Mouse (Mus musculus): ENCODE data around the gene Gm7271. TPM values are rescaled to one million over a fixed set of nuclear protein-coding genes. Genes with fewer than 3 reads are reported as not detected.

Gene Gm7271
- polyA plus RNA-seq, 1 experiment, result not detected

GRCm38 (mm10) chr5:76525829-76526228 lies 42.0 kb downstream of the Gm7271 start:
- no peak for TF ChIP-seq GATA1 (IDR thresholded peaks at IDR 0.05; ENCODE audit: borderline replicate concordance, low read length)
- TF ChIP-seq FLI1 (IDR thresholded peaks at IDR 0.05; ENCODE audit: low read length), result no peak
- peaks cover 52% of the 10 kb centered on the region for H3K4me1 ChIP-seq
- no peak overlapping the region for H3K4me3 ChIP-seq (replicated peaks)
- no peaks in the 10 kb centered on the region for H3K27me3 ChIP-seq (replicated peaks)
- H3K9me3 ChIP-seq, result no peaks in the 10 kb centered on the region
- no peaks in the 10 kb centered on the region for H3K36me3 ChIP-seq (replicated peaks; ENCODE audit: low read length)

DNA sequence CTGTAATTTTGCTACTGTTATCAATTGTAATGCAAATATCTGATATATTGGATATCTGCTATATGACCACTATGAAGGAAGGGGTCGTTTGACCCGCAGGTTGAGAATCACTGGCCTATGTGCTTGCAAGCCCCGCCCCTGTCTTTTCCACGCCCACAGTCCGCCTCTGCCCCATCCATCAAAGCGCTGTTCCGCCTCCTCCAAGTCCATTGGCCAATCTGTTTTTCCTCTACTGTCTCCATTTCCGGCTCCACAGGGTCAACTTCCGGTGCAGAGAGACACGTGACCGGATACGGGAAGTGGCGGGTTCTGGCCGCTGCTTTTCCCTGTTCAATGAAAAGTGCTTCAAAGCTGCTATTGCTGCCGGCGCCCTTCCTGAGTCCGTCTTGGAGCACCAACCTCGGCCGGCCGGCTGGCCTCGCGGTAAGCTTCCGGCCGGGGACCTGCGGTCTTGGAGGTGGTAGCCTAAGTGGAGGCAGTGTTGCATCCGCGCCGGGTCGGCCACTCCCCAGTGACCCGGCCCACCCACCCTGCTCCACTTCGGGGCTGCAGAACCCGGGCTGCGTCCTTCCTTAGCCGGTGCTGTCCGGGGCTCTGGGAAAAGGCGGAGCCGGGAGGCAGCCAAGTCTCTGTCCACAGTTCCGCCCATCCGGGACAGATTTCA lies 45.3 kb downstream of the Gm7271 start, which contains the start of gene Exoc1:
Exoc1 (plus strand) TSS at position 272 of the 664 bp plus-strand sequence.
- Histone ChIP-seq H3K4me1 (peaks cover 66% of the 10 kb centered on the region), H3K27me3 (replicated peaks) (no peaks in the 10 kb centered on the region), H3K4me3 (replicated peaks) (peak within 1 kb of the TSS; percentile 95), H3K9me3 (no peaks in the 10 kb centered on the region), H3K36me3 (replicated peaks; ENCODE audit: low read length) (peaks cover 19% of the 10 kb centered on the region)
- no peak for TF ChIP-seq GATA1 (IDR thresholded peaks at IDR 0.05; ENCODE audit: borderline replicate concordance, low read length)
- peak; percentile 100 for TF ChIP-seq FLI1 (IDR thresholded peaks at IDR 0.05; ENCODE audit: low read length)

- Histone ChIP-seq H3K27me3 (replicated peaks) (no peaks in the 10 kb centered on the region), H3K4me3 (replicated peaks) (peak overlapping the region; percentile 95), H3K4me1 (peaks cover 60% of the 10 kb centered on the region), H3K36me3 (replicated peaks; ENCODE audit: low read length) (peaks cover 24% of the 10 kb centered on the region), H3K9me3 (no peaks in the 10 kb centered on the region)
- TF ChIP-seq FLI1 (IDR thresholded peaks at IDR 0.05; ENCODE audit: low read length) (no peak), GATA1 (IDR thresholded peaks at IDR 0.05; ENCODE audit: borderline replicate concordance, low read length) (no peak)
Observed at GRCm38 (mm10) chr5:76529704-76530066, 45.8 kb downstream of the Gm7271 start.

- H3K4me3 ChIP-seq (replicated peaks), result no peak overlapping the region
- TF ChIP-seq GATA1 (IDR thresholded peaks at IDR 0.05; ENCODE audit: borderline replicate concordance, low read length) (no peak), FLI1 (IDR thresholded peaks at IDR 0.05; ENCODE audit: low read length) (no peak)
- H3K9me3 ChIP-seq, result no peaks in the 10 kb centered on the region
- H3K36me3 ChIP-seq (replicated peaks; ENCODE audit: low read length), result peaks cover 58% of the 10 kb centered on the region
- no peaks in the 10 kb centered on the region for H3K27me3 ChIP-seq (replicated peaks)
- peaks cover 50% of the 10 kb centered on the region for H3K4me1 ChIP-seq
Observed at GRCm38 (mm10) chr5:76533186-76533585, 49.3 kb downstream of the Gm7271 start.

DNA sequence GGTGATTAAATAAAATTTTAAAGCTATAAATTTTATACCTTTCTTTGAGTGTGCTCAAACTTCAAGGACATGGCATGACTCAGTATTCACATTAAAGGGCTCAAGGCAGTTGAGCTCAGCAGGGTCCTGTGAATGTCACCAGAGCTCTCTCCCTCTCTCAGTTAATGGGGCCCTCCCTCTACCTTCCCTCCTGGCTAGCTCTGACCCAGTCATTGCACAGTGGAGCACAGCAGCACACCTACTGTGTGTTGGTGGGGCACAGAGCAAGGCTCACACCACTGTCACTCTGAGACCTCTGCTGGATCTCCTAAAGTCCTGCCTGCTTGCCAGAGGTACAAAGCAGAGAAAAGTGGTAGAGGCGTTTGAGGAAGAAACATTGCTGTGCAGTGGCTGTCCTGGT lies 52.4 kb downstream of the Gm7271 start:
- Histone ChIP-seq H3K36me3 (replicated peaks; ENCODE audit: low read length) (peaks cover 87% of the 10 kb centered on the region), H3K4me1 (peaks cover 28% of the 10 kb centered on the region), H3K9me3 (no peaks in the 10 kb centered on the region), H3K4me3 (replicated peaks) (no peak overlapping the region), H3K27me3 (replicated peaks) (no peaks in the 10 kb centered on the region)
- TF ChIP-seq FLI1 (IDR thresholded peaks at IDR 0.05; ENCODE audit: low read length) (no peak), GATA1 (IDR thresholded peaks at IDR 0.05; ENCODE audit: borderline replicate concordance, low read length) (no peak)

GRCm38 (mm10) chr5:76537578-76537977 lies 53.7 kb downstream of the Gm7271 start:
- Histone ChIP-seq H3K4me3 (replicated peaks) (no peak overlapping the region), H3K36me3 (replicated peaks; ENCODE audit: low read length) (peaks cover 93% of the 10 kb centered on the region), H3K27me3 (replicated peaks) (no peaks in the 10 kb centered on the region), H3K4me1 (peaks cover 18% of the 10 kb centered on the region), H3K9me3 (no peaks in the 10 kb centered on the region)
- TF ChIP-seq GATA1 (IDR thresholded peaks at IDR 0.05; ENCODE audit: borderline replicate concordance, low read length), result no peak
- no peak for TF ChIP-seq FLI1 (IDR thresholded peaks at IDR 0.05; ENCODE audit: low read length)

DNA sequence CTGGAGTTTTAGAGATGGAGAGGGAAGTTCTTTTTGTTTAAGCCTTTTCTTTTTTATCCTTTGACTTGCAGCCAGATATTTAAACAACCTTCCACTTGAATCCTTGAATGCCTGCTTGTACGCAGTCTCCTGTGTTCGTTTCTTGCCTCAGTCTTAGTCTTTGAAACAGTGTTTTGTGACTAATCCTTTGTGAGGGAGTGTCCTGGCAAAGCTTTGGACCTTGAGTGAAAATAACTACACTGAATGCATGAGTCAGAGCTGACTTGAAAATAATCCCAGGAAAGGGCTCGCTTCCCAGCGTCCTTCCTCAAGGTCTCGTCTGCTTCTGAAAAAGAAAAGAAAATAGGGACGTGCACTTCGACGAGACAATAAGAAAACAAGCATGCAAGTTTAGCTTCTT lies 56.3 kb downstream of the Gm7271 start:
- H3K4me1 ChIP-seq, result peaks cover 6% of the 10 kb centered on the region; the same call in 1 of the 2 replicates
- peaks cover 98% of the 10 kb centered on the region for H3K36me3 ChIP-seq (replicated peaks; ENCODE audit: low read length)
- TF ChIP-seq FLI1 (IDR thresholded peaks at IDR 0.05; ENCODE audit: low read length) (no peak), GATA1 (IDR thresholded peaks at IDR 0.05; ENCODE audit: borderline replicate concordance, low read length) (no peak)
- H3K27me3 ChIP-seq (replicated peaks), result no peaks in the 10 kb centered on the region
- no peak overlapping the region for H3K4me3 ChIP-seq (replicated peaks)
- no peaks in the 10 kb centered on the region for H3K9me3 ChIP-seq

- H3K36me3 ChIP-seq (replicated peaks; ENCODE audit: low read length), result peaks cover 97% of the 10 kb centered on the region
- TF ChIP-seq FLI1 (IDR thresholded peaks at IDR 0.05; ENCODE audit: low read length), result no peak
- TF ChIP-seq GATA1 (IDR thresholded peaks at IDR 0.05; ENCODE audit: borderline replicate concordance, low read length), result no peak
- no peaks in the 10 kb centered on the region for H3K9me3 ChIP-seq
- H3K4me3 ChIP-seq (replicated peaks), result no peak overlapping the region
- H3K4me1 ChIP-seq, result 0 out of 2 replicates have a peak, but pooled peaks cover 2% of the 10 kb centered on the region
- no peaks in the 10 kb centered on the region for H3K27me3 ChIP-seq (replicated peaks)
Observed at GRCm38 (mm10) chr5:76540842-76541241, 57.0 kb downstream of the Gm7271 start.

- peaks cover 94% of the 10 kb centered on the region for H3K36me3 ChIP-seq (replicated peaks; ENCODE audit: low read length)
Observed at GRCm38 (mm10) chr5:76543200-76543599, 59.4 kb downstream of the Gm7271 start.

DNA sequence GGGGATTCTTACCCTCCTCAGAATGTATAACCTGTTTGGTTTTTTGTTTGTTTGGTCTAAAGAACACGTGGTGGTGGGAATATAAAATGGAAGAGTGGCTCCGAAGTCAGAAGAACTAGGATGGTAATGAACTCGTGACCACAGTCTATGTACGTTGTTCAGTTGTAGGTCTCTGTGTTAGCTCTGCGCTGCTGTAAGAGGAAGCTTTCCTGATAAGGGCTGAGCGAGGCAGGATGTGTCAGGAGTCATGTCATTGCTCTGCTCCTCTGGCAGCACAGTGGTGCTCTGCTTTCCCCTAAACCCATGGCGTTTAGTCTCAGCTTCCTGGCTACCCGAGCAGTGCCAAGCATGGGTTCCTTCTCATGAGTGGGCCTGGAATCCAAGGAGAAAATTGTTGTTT lies 66.6 kb downstream of the Gm7271 start:
- Histone ChIP-seq H3K4me3 (replicated peaks) (peak overlapping the region; percentile 69), H3K36me3 (replicated peaks; ENCODE audit: low read length) (peaks cover 86% of the 10 kb centered on the region), H3K4me1 (peaks cover 29% of the 10 kb centered on the region), H3K27me3 (replicated peaks) (no peaks in the 10 kb centered on the region), H3K9me3 (no peaks in the 10 kb centered on the region)
- no peak for TF ChIP-seq GATA1 (IDR thresholded peaks at IDR 0.05; ENCODE audit: borderline replicate concordance, low read length)
- no peak for TF ChIP-seq FLI1 (IDR thresholded peaks at IDR 0.05; ENCODE audit: low read length)

More at GRCm38 (mm10) chr5:76543200-76543599, 59.4 kb downstream of the Gm7271 start:
- H3K27me3 ChIP-seq (replicated peaks), result no peaks in the 10 kb centered on the region
- H3K9me3 ChIP-seq, result no peaks in the 10 kb centered on the region
- H3K4me3 ChIP-seq (replicated peaks), result no peak overlapping the region
- TF ChIP-seq FLI1 (IDR thresholded peaks at IDR 0.05; ENCODE audit: low read length) (no peak), GATA1 (IDR thresholded peaks at IDR 0.05; ENCODE audit: borderline replicate concordance, low read length) (no peak)
- H3K4me1 ChIP-seq, result 0 out of 2 replicates have a peak, but pooled peaks cover 2% of the 10 kb centered on the region
